Mouse (Mus musculus) lung, postnatal 0 days (tissue): ENCODE data around the gene Pde10a. TPM values are rescaled to one million over a fixed set of nuclear protein-coding genes. Genes with fewer than 3 reads are reported as not detected.

Experiments
- ATAC-seq: fragments of 200-750 bp; cut with Nextera tagmentation; 2 replicates; pipeline ENCODE4 v1.8.0; 2017; ENCODE audit warnings: moderate library complexity
- DNase-seq: peaks from one replicate; pipeline ENCODE4 v3.0.0-alpha.2; 2016; ENCODE audit warnings: low spot score
- H3K27ac ChIP-seq: fragments of 300-500 bp; sonication (generic); 2 replicates; pipeline ENCODE4 v1.5.1; 2014; ENCODE audit warnings: antibody characterized with exemption, mild to moderate bottlenecking, low read length, mixed read lengths
- H3K27me3 ChIP-seq: fragments of 300-500 bp; sonication (generic); replicated peaks from 2 replicates; pipeline ENCODE4 v1.6.1; 2014; ENCODE audit warnings: low read length, mixed read lengths; ENCODE audit not compliant: insufficient read depth
- H3K36me3 ChIP-seq: fragments of 300-500 bp; sonication (generic); 2 replicates; pipeline ENCODE4 v1.6.1; 2014; ENCODE audit warnings: low read length, mixed read lengths; ENCODE audit not compliant: insufficient read depth
- H3K4me1 ChIP-seq: fragments of 300-500 bp; sonication (generic); 2 replicates; pipeline ENCODE4 v1.6.1; 2014; ENCODE audit warnings: antibody characterized with exemption, low read depth, low read length, mixed read lengths; ENCODE audit not compliant: insufficient read depth
- H3K4me2 ChIP-seq: fragments of 300-500 bp; sonication (generic); replicated peaks from 2 replicates; pipeline ENCODE4 v1.6.1; 2014; ENCODE audit warnings: low read depth, mild to moderate bottlenecking, low read length, moderate library complexity, mixed read lengths
- H3K4me3 ChIP-seq: fragments of 300-500 bp; sonication (generic); 2 replicates; pipeline ENCODE4 v1.5.1; 2014; ENCODE audit warnings: low read depth, low read length
- H3K9ac ChIP-seq: fragments of 300-500 bp; sonication (generic); replicated peaks from 2 replicates; pipeline ENCODE4 v1.6.1; 2014; ENCODE audit warnings: low read depth, mild to moderate bottlenecking
- H3K9me3 ChIP-seq: fragments of 300-500 bp; sonication (generic); 2 replicates; pipeline ENCODE4 v1.6.1; 2016; ENCODE audit warnings: low read length, mixed read lengths
- CTCF ChIP-seq: IDR thresholded peaks from 2 replicates; pipeline ENCODE4 v1.5.1; 2016; ENCODE audit warnings: antibody characterized with exemption, mild to moderate bottlenecking
- EP300 ChIP-seq: IDR thresholded peaks from 2 replicates; pipeline ENCODE4 v1.6.1; 2016; ENCODE audit warnings: antibody characterized with exemption, mild to moderate bottlenecking, control low read depth
- WGBS: fragments of 180-500 bp; shearing (Covaris S2); extraction: QIAGEN DNeasy Blood & Tissue Kit; methylation state at CpG from one replicate; pipeline ENCODE4 v1.1.7; 2014; 5-methylcytosine and 5-hydroxymethylcytosine counted together
- polyA plus RNA-seq: library from polyadenylated mRNA; unstranded; fragments of >200 nt; fragmentation: Nextera tagmentation; extraction: Ambion mirVana; gene quantifications from 2 replicates; pipeline ENCODE4 v1.2.1, GENCODE M21; 2015

The Pde10a gene
- polyA plus RNA-seq, 1 experiment from 2014 or later, result 0.86 TPM

DNA sequence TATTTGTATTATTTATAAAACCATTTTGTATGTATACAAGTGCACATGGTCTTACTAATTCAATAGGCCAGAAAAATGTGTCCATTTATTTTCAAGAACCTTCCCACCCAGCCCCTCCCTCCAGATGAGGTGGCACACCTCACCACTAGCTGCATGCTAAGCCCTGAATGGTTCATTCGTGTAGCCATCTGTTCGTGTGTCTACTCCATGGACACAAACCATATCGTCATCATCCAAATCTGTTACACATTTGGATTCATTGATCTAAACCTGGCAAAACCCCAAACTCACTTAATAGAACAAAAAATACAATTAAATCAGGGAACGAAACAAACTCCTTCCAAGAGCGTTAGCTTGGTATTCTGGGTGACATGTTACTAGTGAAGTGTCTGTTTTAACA lies 435.9 kb downstream of the Pde10a start:
- Histone ChIP-seq H3K9ac (no peak overlapping the region), H3K27me3 (no peaks in the 10 kb centered on the region), H3K4me3 (no peak overlapping the region), H3K4me2 (no peak overlapping the region), H3K9me3 (no peaks in the 10 kb centered on the region), H3K4me1 (no peaks in the 10 kb centered on the region), H3K27ac (no peak overlapping the region), H3K36me3 (no peaks in the 10 kb centered on the region)
- no peak for TF ChIP-seq EP300
- TF ChIP-seq CTCF, result no peak
- no peak for DNase-seq
- ATAC-seq, result no peak
- WGBS, result 87% methylated on average over 5 of the region's 5 CpGs

- Histone ChIP-seq H3K9ac (no peak overlapping the region), H3K27ac (no peak overlapping the region), H3K4me1 (no peaks in the 10 kb centered on the region), H3K4me2 (no peak overlapping the region), H3K4me3 (no peak overlapping the region), H3K27me3 (no peaks in the 10 kb centered on the region), H3K9me3 (no peaks in the 10 kb centered on the region), H3K36me3 (no peaks in the 10 kb centered on the region)
- TF ChIP-seq EP300 (no peak), CTCF (no peak)
- no peak for ATAC-seq
- no peak for DNase-seq
- WGBS, result 72% methylated on average over 14 of the region's 14 CpGs
Observed at GRCm38 (mm10) chr17:8961644-8962043, 436.5 kb downstream of the Pde10a start.

- TF ChIP-seq CTCF, result no peak
- no peak for TF ChIP-seq EP300
- Histone ChIP-seq H3K4me3 (no peak overlapping the region), H3K9me3 (no peaks in the 10 kb centered on the region), H3K27me3 (no peaks in the 10 kb centered on the region), H3K9ac (no peak overlapping the region), H3K4me1 (no peaks in the 10 kb centered on the region), H3K36me3 (no peaks in the 10 kb centered on the region), H3K27ac (no peak overlapping the region), H3K4me2 (no peak overlapping the region)
- DNase-seq (no peak), ATAC-seq (no peak)
- WGBS, result 75% methylated on average over 6 of the region's 6 CpGs
Observed at GRCm38 (mm10) chr17:8965177-8965576, 440.0 kb downstream of the Pde10a start.

DNA sequence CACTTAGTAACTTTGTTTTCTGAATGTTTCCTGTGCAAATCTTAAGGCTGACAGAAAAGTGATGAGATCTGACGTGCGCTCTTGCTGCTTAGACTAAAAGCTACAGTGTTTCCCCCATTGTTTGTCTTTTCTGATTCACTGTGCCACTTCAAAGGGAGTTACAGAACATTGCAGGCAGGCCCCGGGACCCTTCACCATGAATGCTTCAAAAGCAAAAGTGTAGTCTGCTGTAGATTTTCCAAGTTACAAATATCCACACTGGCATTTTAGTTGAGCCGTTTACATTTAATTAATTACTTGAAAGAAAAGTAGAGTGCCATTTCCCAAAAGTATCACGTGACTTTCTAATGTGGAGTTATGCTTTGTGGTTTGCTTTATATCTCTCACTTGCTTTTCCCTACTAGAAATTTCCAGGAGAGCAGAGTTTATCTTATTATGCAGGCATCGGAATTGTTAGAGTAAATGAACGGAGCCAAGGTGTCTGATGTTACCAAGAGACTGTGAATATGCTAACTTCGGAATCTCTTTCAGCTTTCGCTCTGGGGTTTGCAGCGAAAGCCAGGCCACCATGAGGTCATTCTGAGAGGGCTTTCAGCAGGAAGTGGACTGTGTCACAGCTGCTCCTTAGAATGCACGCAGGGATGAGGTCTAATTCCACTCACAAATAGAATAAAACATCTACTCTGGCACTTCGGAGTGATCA lies 447.1 kb downstream of the Pde10a start:
- no peak overlapping the region for H3K4me2 ChIP-seq

DNA sequence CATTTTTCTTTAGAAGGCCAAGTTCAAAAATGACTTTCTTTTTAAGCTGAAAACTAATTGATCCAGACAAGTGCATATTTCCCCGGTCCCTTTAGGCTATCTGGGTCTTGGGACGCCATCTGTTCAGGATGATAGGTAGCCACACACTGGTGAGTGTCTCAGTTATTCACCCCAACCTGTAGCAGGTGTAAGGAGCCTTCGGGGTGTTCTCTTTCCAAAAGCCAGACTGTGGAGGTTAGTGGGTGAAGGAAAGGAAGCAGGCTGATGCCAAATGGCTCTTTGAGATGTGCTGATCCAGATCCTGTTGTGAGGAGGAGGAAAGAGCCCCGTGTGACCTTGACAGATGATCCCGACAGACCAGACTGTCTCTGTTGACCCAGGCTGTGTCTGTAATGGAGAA lies 448.2 kb downstream of the Pde10a start:
- H3K4me3 ChIP-seq, result no peak overlapping the region
- no peak overlapping the region for H3K9ac ChIP-seq
- no peaks in the 10 kb centered on the region for H3K36me3 ChIP-seq
- H3K4me2 ChIP-seq, result no peak overlapping the region
- TF ChIP-seq EP300 (no peak), CTCF (no peak)
- no peaks in the 10 kb centered on the region for H3K27me3 ChIP-seq
- no peaks in the 10 kb centered on the region for H3K9me3 ChIP-seq
- no peaks in the 10 kb centered on the region for H3K4me1 ChIP-seq
- H3K27ac ChIP-seq, result no peak overlapping the region
- ATAC-seq (no peak), DNase-seq (no peak)
- 66% methylated on average over 5 of the region's 5 CpGs for WGBS

More for the DNA sequence above, 447.1 kb downstream of the Pde10a start:
- Histone ChIP-seq H3K9ac (no peak overlapping the region), H3K27me3 (no peaks in the 10 kb centered on the region), H3K27ac (no peak overlapping the region), H3K9me3 (no peaks in the 10 kb centered on the region), H3K36me3 (no peaks in the 10 kb centered on the region), H3K4me1 (no peaks in the 10 kb centered on the region), H3K4me3 (no peak overlapping the region)
- no peak for DNase-seq
- WGBS, result 20% methylated on average over 12 of the region's 12 CpGs
- TF ChIP-seq EP300 (no peak), CTCF (no peak)
- no peak for ATAC-seq

GRCm38 (mm10) chr17:8974423-8974822 lies 449.3 kb downstream of the Pde10a start:
- no peak for TF ChIP-seq EP300
- TF ChIP-seq CTCF, result no peak
- DNase-seq, result no peak
- ATAC-seq, result no peak
- Histone ChIP-seq H3K36me3 (no peaks in the 10 kb centered on the region), H3K4me3 (no peak overlapping the region), H3K27ac (no peak overlapping the region), H3K27me3 (no peaks in the 10 kb centered on the region), H3K4me2 (no peak overlapping the region), H3K4me1 (no peaks in the 10 kb centered on the region), H3K9me3 (no peaks in the 10 kb centered on the region), H3K9ac (no peak overlapping the region)
- 64% methylated on average over 7 of the region's 7 CpGs for WGBS
